Mouse (Mus musculus) liver, embryonic 16.5 days (tissue): ENCODE results near the gene Sppl3. TPM values are rescaled to one million over a fixed set of nuclear protein-coding genes. Genes with fewer than 3 reads are reported as not detected.
A peak's percentile ranks its signal among the peaks of the same experiment; 100 is the strongest.

Source experiments
- ATAC-seq: fragments of 200-750 bp; cut with Nextera tagmentation; 2 replicates; pipeline ENCODE4 v1.8.0; 2017; ENCODE audit warnings: low read depth, mild to moderate bottlenecking, moderate number of reproducible peaks, moderate library complexity
- H3K27ac ChIP-seq: fragments of 300-500 bp; sonication (generic); 2 replicates; pipeline ENCODE4 v1.5.1; 2014; ENCODE audit warnings: mild to moderate bottlenecking, low read length
- H3K27me3 ChIP-seq: fragments of 300-500 bp; sonication (generic); 2 replicates; pipeline ENCODE4 v1.6.1; 2014; ENCODE audit warnings: low read depth, low read length, mixed read lengths; ENCODE audit not compliant: control insufficient read depth, insufficient read depth
- H3K36me3 ChIP-seq: fragments of 300-500 bp; sonication (generic); 2 replicates; pipeline ENCODE4 v1.6.1; 2014; ENCODE audit warnings: mild to moderate bottlenecking; ENCODE audit not compliant: control insufficient read depth, insufficient read depth
- H3K4me1 ChIP-seq: fragments of 300-500 bp; sonication (generic); 2 replicates; pipeline ENCODE4 v1.6.1; 2014; ENCODE audit warnings: low read depth, low read length, mixed read lengths; ENCODE audit not compliant: control insufficient read depth
- H3K4me2 ChIP-seq: fragments of 300-500 bp; sonication (generic); 2 replicates; pipeline ENCODE4 v1.6.1; 2014; ENCODE audit warnings: low read depth, low read length, mixed read lengths
- H3K4me3 ChIP-seq: fragments of 300-500 bp; sonication (generic); 2 replicates; pipeline ENCODE4 v1.5.1; 2014; ENCODE audit warnings: low read depth, mild to moderate bottlenecking, low read length
- H3K9ac ChIP-seq: fragments of 300-500 bp; sonication (generic); 2 replicates; pipeline ENCODE4 v1.6.1; 2014; ENCODE audit warnings: low read depth, low read length
- H3K9me3 ChIP-seq: fragments of 300-500 bp; sonication (generic); replicated peaks from 2 replicates; pipeline ENCODE4 v1.6.1; 2016; ENCODE audit warnings: low read length; ENCODE audit not compliant: control insufficient read depth
- WGBS: fragments of 180-500 bp; shearing (Covaris S2); extraction: QIAGEN DNeasy Blood & Tissue Kit; methylation state at CpG from one replicate; pipeline ENCODE4 v1.1.7; 2014; ENCODE audit not compliant: insufficient replicate concordance; 5-methylcytosine and 5-hydroxymethylcytosine counted together
- polyA plus RNA-seq: library from polyadenylated mRNA; unstranded; fragments of >200 nt; fragmentation: Nextera tagmentation; extraction: Ambion mirVana; gene quantifications from 2 replicates; pipeline ENCODE4 v1.2.1, GENCODE M21; 2015

Gene Sppl3
- 3.2 and 3.3 TPM in 2 replicates for polyA plus RNA-seq

DNA sequence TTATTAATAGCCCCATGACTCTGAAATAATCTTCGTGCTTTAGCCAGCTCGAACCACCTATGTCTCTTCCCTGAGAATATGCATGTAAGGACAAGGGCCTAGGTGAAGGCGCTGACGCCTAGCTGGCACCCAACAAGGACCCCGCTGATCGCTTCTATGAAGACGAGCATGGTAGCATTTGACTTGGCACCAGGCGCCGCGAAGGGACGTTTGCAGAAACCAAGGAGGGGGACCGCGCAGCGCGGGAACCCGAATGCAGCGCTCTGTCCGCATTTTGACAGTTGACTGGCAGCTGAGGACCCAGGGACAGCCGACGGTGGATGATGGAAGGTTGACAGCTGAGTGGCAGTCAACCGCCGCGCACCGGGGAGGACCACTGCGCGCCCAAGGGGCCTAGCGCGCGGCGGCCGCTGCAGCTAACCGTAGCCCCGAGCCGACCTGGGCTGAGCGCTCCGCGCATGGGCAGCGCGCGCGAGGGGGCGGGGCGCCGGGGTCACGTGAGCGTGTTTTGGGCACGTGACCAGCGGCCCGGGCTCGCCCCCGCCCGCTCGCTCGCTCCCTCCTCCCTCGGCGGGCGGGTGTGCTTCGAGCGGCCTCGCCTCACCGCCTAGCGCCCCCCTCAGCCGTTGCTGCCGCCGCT is at the start of gene Sppl3:
TSS of gene Sppl3 (plus strand) at position 561 of the 640 bp plus-strand sequence.
- Histone ChIP-seq H3K9ac (peak within 1 kb of the TSS; percentile 99), H3K4me1 (peaks cover 50% of the 10 kb centered on the region), H3K4me2 (peak within 1 kb of the TSS; percentile 96), H3K4me3 (peak within 1 kb of the TSS; percentile 94), H3K36me3 (no peaks in the 10 kb centered on the region), H3K27me3 (no peaks in the 10 kb centered on the region), H3K9me3 (no peaks in the 10 kb centered on the region), H3K27ac (peak within 1 kb of the TSS; percentile 92)
- WGBS: 2% methylated on average over 33 of the region's 65 CpGs
- ATAC-seq: peak; percentile 87

DNA sequence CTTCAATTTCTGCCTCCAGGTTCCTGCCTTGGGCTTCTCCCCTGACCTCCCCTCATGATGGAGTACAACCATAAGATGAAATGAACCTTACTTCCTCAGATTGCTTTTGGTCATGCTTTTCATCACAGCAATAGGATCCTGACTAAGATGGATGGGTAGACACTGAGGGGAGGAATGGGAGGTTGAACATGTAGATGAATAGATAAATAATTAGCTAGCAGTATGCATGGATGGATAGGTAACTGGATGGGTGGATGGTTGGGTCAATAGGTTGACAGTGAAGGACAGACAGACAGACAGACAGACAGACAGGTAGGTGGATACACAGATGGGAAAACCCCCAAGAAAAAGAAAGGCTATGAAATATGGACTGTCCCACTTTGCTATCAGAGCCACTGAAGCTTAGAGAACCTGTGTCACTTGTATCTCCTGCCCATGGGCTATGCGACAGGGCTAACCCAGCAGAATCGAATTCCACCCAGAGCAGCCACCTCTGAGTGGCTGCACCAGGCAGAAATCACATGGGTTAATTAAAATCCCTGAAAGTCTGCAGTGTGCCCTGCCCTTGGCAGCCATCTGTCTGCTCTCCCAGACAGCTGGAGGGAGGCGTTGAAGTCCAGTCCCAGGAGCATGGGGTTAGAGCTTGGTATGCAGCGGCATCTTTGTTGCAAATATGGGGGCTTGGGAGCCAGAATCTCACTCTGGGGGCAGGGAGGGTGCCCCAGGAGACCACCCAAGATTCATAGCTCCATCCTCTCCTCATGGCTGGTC is 49.2 kb upstream of the Sppl3 start:
- H3K4me2 ChIP-seq: no peak overlapping the region
- H3K4me3 ChIP-seq: no peak overlapping the region
- H3K9me3 ChIP-seq: no peaks in the 10 kb centered on the region
- H3K4me1 ChIP-seq: peaks cover 11% of the 10 kb centered on the region
- H3K36me3 ChIP-seq: no peaks in the 10 kb centered on the region
- no peak overlapping the region for H3K27ac ChIP-seq
- no peaks in the 10 kb centered on the region for H3K27me3 ChIP-seq
- no peak for ATAC-seq
- 60% methylated on average over 4 of the region's 4 CpGs for WGBS
- H3K9ac ChIP-seq: no peak overlapping the region

DNA sequence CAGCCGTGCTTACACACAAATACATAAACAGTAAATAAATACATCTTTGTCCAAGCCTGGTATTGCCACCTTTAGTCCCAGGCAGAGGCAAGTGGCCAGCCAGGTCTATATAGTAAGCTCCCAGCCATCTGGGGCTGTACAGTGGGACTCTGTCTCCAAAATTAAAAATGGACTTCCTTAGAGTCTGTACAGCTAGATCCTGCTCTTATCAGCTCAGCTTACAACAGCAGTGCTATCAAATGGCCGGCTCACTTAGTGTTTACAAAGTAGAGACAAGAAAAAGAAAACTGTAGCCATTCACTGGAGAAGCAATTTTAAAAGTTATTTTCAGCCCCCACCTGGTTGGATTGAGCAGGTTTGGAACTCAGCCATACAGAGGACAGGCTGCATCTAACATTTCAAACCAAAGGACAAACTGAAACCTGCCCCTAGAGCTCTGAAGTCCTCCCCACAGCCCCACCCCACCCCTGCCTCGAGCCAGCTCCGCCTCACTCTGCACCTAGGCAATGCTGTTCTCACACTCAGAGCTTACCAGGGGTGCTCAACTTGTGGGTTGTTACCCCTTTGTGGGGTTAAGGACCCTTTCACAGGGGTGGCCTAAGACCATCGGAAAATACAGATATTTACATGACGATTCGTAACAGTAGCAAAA is 46.5 kb upstream of the Sppl3 start:
- H3K4me3 ChIP-seq: peak overlapping the region; percentile 18; the same call in 1 of the 2 replicates
- H3K4me1 ChIP-seq: peaks cover 11% of the 10 kb centered on the region
- ATAC-seq: peak; percentile 72
- H3K9me3 ChIP-seq: no peaks in the 10 kb centered on the region
- 35% methylated on average over 7 of the region's 7 CpGs for WGBS
- no peaks in the 10 kb centered on the region for H3K36me3 ChIP-seq
- peak overlapping the region; percentile 26; the same call in 1 of the 2 replicates for H3K9ac ChIP-seq
- H3K27me3 ChIP-seq: no peaks in the 10 kb centered on the region
- peak overlapping the region; percentile 77 for H3K27ac ChIP-seq
- peak overlapping the region; percentile 33 for H3K4me2 ChIP-seq

DNA sequence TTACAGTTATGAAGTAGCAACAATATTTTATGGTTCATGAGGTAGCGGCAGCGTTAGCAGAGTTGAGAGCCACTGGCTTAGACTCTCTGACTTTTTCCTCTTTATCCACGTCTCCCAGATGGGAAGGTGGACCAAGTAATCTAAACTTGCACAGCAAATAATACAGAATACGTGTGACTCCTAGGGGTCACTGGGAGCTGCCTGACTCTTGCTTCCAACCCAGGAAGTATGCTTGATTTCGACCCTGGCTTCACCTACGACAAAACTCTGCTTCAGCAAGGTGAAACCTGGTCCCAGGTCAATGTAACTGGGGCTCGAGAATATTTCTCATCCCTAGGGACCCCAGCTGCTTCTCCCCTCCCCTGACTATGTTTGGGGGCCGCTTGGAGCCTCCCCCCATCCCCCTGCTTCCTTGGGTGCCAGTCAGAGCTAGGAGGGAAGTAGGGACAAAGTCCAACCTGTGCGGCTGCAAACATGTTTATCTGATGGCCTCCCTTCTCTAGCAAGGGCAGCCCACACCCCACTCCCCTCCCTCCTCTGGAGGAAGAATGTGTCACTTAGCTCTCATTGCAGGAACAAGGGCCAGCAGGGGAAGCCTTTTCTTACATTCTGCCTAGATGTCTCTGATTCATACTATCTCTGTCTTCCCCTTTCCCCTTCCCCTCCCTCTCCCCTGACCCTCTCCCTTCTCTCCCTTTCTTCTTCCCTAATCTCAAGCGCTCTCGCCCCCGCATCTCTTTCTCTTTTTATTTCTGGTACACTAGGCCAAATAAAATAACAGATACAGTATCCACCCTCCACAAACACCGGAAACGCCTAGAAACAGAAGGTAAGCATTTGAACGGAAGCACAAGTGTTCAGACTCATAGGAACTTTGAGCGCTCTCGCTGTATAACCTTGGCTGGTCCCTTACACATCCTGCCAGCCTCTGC is 45.7 kb upstream of the Sppl3 start:
- peak overlapping the region; percentile 33 for H3K4me2 ChIP-seq
- H3K27me3 ChIP-seq: no peaks in the 10 kb centered on the region
- 42% methylated on average over 17 of the region's 17 CpGs for WGBS
- no peaks in the 10 kb centered on the region for H3K36me3 ChIP-seq
- no peaks in the 10 kb centered on the region for H3K9me3 ChIP-seq
- H3K4me3 ChIP-seq: peak overlapping the region; percentile 18; the same call in 1 of the 2 replicates
- peak; percentile 49; the same call in 1 of the 2 replicates for ATAC-seq
- peak overlapping the region; percentile 41; the same call in 1 of the 2 replicates for H3K9ac ChIP-seq
- peaks cover 11% of the 10 kb centered on the region for H3K4me1 ChIP-seq
- peak overlapping the region; percentile 77 for H3K27ac ChIP-seq

DNA sequence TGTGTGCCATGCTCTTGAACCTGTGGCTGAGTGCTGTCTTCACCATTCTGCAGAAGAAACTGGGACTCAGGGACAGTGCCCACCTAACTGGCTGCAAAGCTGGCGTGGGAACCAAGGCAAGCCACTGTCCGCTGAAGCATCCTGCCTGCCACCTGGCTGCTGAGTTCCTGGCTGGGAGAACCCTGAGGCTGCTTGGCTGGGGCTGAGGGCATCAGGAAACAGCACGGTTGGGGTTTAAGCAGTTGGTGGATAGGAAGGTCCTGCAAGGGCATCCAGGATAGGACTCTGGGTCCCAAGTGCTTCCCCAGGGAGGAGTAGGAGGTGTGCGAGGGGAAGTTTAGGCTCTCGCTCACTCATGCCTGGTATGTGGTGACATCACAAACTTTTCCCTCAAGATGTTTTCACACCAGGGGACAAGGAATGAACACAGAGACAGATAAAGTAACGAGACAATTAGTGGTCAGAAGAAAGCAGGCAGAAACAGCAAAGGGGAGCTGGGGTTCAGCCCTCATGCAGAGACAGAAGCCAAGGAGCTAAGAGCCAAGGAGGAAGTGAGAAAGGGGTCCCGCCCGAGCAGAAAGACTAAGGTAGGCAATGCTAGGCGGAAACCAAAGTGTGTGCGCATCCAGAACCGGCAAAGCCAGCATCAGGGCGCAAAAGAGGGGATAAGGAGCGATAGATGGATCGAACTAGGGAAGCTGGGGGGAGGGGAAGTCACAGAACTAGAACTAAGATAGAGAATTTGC is 43.2 kb upstream of the Sppl3 start:
- Histone ChIP-seq H3K27ac (no peak overlapping the region), H3K36me3 (no peaks in the 10 kb centered on the region), H3K4me3 (no peak overlapping the region), H3K4me2 (peak overlapping the region; percentile 36; the same call in 1 of the 2 replicates), H3K4me1 (peaks cover 11% of the 10 kb centered on the region), H3K27me3 (no peaks in the 10 kb centered on the region), H3K9ac (no peak overlapping the region), H3K9me3 (no peaks in the 10 kb centered on the region)
- 31% methylated on average over 14 of the region's 14 CpGs for WGBS
- ATAC-seq: no peak

DNA sequence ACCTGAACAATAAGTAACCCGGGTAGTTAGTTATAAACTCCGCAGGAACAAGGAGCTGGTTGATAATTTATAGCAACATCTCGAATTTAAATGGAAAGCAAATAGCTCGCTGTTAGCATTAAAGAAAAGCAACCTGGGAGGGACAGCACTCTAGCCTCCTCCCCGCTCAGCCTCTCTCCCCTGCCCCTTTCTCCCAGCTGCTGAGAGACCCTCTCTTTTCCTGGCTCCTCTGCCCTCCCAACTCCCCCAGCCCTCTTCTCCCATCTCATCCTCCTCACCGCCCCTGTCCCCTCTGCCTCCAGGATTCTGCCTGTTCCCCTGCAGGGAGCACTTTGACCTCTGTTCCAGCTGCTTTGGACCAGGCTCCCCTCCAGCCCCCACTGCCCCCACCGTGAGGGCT is 42.3 kb upstream of the Sppl3 start:
- Histone ChIP-seq H3K9ac (peak overlapping the region; percentile 31; the same call in 1 of the 2 replicates), H3K27me3 (no peaks in the 10 kb centered on the region), H3K36me3 (no peaks in the 10 kb centered on the region), H3K4me1 (peaks cover 11% of the 10 kb centered on the region), H3K27ac (peak overlapping the region; percentile 63), H3K9me3 (no peaks in the 10 kb centered on the region), H3K4me3 (peak overlapping the region; percentile 53), H3K4me2 (peak overlapping the region; percentile 36; the same call in 1 of the 2 replicates)
- WGBS: 28% methylated on average over 7 of the region's 7 CpGs
- ATAC-seq: no peak

DNA sequence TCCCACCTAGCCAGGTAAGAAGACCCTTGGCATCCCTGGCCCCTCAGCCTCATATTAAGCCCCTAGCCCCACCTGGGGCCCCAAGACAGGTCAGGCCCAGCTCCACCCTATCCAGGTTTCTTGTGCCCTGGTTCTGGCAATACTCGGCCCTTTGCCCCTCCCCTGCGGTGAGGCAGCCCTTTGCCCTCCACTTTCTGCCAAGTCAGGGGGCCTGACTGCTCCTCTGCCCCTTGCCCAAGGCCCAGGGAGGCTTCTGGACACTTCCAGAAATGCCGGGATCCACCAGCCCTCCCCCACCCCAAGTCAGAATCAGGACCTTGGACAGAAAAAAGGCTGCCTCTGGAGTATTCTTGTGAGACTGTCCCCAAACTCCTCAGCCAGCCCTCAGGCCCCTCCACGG is 41.9 kb upstream of the Sppl3 start:
- Histone ChIP-seq H3K27ac (peak overlapping the region; percentile 63), H3K4me3 (peak overlapping the region; percentile 53), H3K4me2 (0 out of 2 replicates have a peak overlapping the region, but pooled peaks have one; percentile 23), H3K9ac (peak overlapping the region; percentile 31; the same call in 1 of the 2 replicates), H3K36me3 (no peaks in the 10 kb centered on the region), H3K27me3 (no peaks in the 10 kb centered on the region), H3K9me3 (no peaks in the 10 kb centered on the region), H3K4me1 (peaks cover 10% of the 10 kb centered on the region)
- no peak for ATAC-seq
- WGBS: 23% methylated on average over 4 of the region's 4 CpGs
